Mouse (Mus musculus) ES-E14 (cell line): ENCODE results near the gene Zbtb20.

Experiments used
- HCFC1 ChIP-seq: IDR thresholded peaks from 2 replicates; pipeline ENCODE4 v1.6.1; 2012; ENCODE audit warnings: low read length, inconsistent platforms, borderline replicate concordance; ENCODE audit not compliant: insufficient read depth
- ZC3H11A ChIP-seq: IDR thresholded peaks from 2 replicates; pipeline ENCODE4 v1.6.1; 2012; ENCODE audit warnings: low read depth, mild to moderate bottlenecking, inconsistent platforms, low read length, borderline replicate concordance
- ZNF384 ChIP-seq: IDR thresholded peaks from 2 replicates; pipeline ENCODE4 v1.6.1; 2012; ENCODE audit warnings: low read depth, low read length, inconsistent platforms

DNA sequence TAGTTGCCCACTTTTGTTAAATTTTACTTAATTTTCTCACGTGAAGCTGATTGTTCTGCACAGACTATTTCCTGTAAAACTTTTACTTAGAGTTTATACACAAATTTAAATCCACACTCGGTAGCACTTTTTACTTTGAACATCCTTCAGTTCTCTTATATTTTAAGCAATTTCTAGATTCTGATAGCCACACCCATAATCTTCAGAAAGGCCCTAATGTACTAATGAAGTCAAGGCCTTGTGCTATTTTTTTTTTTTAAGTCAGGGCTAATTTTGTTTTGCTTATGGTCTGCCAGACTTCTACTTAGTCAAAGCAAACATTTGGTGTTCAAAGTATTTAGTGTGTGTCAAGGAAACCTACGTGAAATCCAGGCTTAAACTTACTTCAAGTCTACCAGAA is 1.7 kb upstream of the Zbtb20 start:
- TF ChIP-seq ZNF384 (no peak), HCFC1 (no peak), ZC3H11A (no peak)
